Mouse (Mus musculus) T-cell, adult 66 days (primary cell): Measurements from ENCODE around the gene Col4a4. TPM values are rescaled to one million over a fixed set of nuclear protein-coding genes. Genes with fewer than 3 reads are reported as not detected.

Source experiments
- total RNA-seq, 2 experiments: library from RNA; stranded (reverse); gene quantifications; 3 replicates in 1 of 2; 4 replicates in 1 of 2; pipeline ENCODE4 v1.2.4; 2023

Col4a4 gene
- not detected for total RNA-seq

GRCm38 (mm10) chr1:82586713-82587399, at the start of gene Col4a4, which contains the start of gene Col4a3:
Gene Col4a4, minus strand, starts transcription at chr1:82586849.
Gene Col4a3, plus strand, starts transcription at chr1:82586921.

Other genes starting within 250 kb of the Col4a4 start
- gene Col4a3, start 72 bp upstream of the Col4a4 start, total RNA-seq, result not detected
- 100 to 1,000 TPM; 105 to 108 TPM for gene Mff, start 138.0 kb upstream of the Col4a4 start, total RNA-seq
- gene Tm4sf20, start 181.6 kb upstream of the Col4a4 start, total RNA-seq, result not detected
- gene Gm47791, start 184.4 kb upstream of the Col4a4 start, total RNA-seq, result not detected